Mouse (Mus musculus): ENCODE results near the gene Arhgap27.
"Not testable (repeated sequence)": the region's sequence is repeated elsewhere in the genome, so short reads cannot be mapped to it uniquely, and the experiment has no call there.

The Arhgap27 gene

DNA sequence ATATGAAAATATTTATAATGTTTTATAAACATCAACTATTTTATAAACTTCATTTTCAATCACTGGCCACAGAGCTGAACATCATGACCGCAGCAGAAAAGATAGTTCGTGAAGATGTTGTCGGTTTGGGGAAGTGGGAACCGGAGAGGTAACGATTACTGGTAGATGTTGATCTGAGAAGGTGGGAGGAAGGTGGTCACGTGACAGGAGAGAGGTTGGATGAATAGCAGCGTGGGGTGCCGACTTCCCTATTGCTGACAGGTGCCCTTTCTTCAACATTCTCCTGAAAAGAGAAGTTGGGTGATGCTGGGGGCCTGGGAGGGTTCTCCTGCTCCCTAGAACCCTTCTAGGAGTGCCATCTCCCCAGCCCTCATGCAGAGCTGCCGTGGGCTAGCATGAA lies 59.0 kb downstream of the Arhgap27 start:
- in situ Hi-C loops (cut with MboI), result no loop called here

DNA sequence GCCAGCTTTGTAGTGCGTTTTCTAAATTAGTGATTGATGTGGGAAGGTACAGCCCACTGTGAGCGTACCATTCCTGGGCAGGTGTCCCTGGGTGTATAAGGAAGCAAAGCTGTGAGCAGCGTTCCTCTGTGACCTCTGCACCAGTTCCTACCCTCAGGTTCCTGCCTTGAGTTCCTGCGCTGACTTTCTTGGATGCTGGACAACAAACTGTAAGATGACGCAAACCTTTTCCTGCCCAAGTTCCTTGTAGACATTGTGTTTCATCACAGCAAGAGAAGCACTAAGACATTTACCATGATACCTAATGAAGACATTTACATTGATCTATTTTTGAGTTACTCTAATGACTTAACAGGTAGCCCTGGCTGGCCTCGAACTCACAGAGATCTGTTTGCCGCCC lies 68.7 kb downstream of the Arhgap27 start:
- in situ Hi-C loops (cut with MboI), result no loop called here

DNA sequence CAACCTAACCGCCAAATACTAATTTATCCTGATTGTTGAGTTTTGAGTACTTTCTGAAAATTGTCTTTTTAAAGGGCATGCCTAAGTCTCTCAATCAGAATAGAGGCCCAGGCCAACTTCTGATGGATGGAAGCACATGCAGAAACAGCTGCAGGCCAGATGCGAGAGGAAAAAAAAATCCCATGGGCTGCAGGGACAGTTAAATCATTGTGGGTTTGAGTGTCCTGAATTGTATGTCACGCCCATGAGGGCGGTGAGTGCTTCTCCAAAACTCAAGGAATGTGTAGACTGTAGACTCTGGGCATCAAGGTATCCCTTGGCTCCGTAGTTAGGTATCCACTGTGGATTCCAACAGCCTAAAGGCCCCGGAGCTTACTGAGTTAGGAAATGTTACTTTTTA lies 69.4 kb downstream of the Arhgap27 start:
- in situ Hi-C loops (cut with MboI), result no loop called here

GRCm38 (mm10) chr11:103292890-103293287 lies 70.6 kb downstream of the Arhgap27 start:
- in situ Hi-C loops (cut with MboI), result no loop called here

DNA sequence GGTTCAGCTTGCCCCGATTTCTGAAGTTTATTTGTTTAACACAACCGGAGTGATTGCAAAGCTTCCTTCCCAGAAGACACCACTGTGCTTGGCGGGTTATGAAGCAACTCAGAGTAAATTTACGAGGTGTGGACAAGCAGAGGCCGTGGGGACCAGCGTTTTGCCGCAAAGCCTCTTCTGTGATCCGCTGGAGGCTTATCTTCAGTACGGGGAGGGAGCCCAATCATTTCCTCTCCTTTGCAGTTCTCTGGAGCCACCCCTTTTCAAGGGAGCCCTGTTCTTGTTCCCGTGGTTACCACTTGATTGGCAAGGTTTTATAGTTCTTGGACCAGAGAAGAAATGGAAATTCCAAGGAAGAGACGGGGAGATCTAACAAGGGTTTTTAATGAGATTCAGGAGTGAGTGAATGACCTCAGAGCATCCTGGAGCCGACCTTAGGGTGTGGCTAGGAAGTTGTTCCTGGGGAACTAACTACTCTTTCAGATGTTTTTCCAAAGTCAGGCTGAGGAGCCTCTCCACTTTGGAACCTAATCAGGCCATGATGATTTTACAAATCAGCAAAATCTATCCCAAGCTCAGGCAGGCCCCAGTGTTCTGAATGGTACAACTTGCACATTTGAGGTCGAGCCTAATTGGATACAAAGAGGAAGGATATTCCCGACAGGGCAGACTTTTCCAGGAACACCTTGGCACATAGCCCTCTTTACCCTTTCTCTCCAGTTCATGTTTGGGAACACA lies 71.2 kb downstream of the Arhgap27 start:
- in situ Hi-C loops (cut with MboI), result no loop called here

GRCm38 (mm10) chr11:103290841-103291240 lies 72.7 kb downstream of the Arhgap27 start:
- in situ Hi-C loops (cut with MboI), result not testable (repeated sequence)

DNA sequence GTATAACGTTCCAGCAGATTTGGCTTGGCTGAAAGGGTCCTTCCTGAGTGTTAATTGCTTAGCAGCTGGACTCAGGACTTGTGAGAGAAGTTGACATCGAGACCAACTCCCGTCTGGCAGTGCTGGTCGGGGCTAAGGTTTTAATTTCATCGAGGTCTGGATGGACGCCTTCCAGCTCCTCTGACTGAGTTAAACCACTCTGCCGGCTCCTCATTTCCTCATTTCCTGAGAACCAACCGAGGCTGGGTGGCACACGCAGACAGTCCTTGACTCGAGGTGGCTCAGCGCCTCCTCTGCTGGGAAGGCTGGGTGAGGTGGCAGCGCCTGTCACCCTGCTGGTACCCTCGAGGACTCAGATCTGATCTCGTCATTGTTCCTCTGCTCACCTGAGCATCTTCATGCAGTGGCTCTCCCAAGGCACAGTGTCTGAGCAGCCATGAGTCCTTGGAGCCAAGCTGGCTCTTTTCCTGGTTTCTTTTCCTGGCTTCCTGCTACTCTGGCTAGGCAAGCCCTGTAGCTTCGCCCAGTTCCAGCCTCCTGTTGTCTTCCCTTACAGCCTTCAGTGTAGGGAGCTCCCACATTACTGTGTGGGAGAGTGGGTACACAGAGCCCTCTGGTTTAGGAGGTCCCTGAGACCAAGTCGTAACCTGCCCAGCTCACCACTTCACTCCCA lies 75.1 kb downstream of the Arhgap27 start:
- in situ Hi-C loops (cut with MboI), result no loop called here

DNA sequence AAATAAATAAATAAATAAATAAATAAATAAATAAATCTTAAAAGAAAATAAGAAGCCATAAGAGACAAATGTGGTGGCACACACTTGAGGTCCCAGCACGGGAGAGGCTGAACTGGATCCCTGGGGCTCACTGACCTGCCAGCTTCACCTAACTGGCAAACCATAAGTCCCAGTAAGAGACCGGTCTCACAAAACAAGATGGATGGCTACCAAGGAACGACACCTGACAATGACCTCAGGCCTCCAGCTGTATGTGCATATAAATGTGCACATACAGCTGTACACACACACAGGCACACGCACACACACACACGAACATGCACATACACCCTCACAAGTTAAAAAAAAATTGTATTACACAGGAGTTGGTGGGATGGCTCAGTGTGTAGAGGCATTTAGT lies 76.6 kb downstream of the Arhgap27 start:
- in situ Hi-C loops (cut with MboI), result no loop called here

DNA sequence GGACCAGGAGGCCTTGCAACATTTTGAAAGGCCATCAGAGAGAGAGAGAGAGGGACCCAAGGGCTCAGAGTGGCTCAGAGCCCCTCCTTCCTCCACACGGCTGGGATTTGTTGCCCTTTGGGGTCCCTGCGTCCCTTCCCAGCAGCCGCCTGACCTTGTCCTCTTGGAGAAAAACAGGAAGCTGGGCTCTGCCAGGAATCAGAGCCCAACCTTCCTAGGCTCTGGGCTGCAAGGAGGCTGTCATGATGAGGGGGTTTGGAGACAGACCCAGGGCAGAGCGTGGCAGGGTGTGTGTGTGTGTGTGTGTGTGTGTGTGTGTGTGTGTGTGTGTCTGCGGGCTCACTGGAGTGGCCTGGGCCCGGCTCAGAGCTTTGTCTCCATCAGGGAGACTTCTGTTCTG lies 77.5 kb downstream of the Arhgap27 start:
- in situ Hi-C loops (cut with MboI), result no loop called here

DNA sequence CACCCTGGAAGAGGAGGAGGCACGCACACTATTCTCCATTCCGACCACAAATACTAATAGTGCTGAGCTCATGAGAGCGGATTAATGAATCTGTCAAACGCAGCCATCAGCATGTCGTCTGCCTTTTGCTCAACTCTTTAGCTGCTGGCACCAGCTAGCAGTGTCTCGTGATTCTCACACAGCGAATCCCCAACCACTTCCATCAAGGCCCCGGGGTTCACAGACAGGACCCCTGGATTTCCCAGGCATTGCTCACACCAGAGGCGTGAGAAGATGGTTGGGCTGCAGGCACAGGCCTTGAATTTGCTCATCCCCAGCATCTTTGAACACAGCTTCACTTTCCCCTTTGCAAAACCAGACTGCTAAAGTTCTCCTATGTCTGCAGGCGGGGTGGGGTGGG lies 78.2 kb downstream of the Arhgap27 start:
- in situ Hi-C loops (cut with MboI), result no loop called here

GRCm38 (mm10) chr11:103281784-103282183 lies 81.7 kb downstream of the Arhgap27 start:
- in situ Hi-C loops (cut with MboI), result loop anchor here (5.0 kb wide), 1 partner anchor 36 kb away; no protein-coding TSS in a partner anchor
